Mouse (Mus musculus): ENCODE data around the gene Zc3h14. TPM values are rescaled to one million over a fixed set of nuclear protein-coding genes. Genes with fewer than 3 reads are reported as not detected.

The Zc3h14 gene
- 10 to 100 TPM; 85.4 to 86.6 TPM for total RNA-seq (2021)
- long read RNA-seq, experiment 1, transcript Zc3h14-202 (14 exons, 3,046 nt) = minor isoform, 5 of 109 reads
- long read RNA-seq, experiment 1, transcript Zc3h14-204 (17 exons, 3,514 nt) = major isoform, 41 of 109 reads
- long read RNA-seq, experiment 1, transcript Zc3h14-203 (15 exons, 3,146 nt) = minor isoform, 18 of 109 reads
- long read RNA-seq, experiment 1, partial matches to known transcripts = 16 of 109 reads
- long read RNA-seq, experiment 1, other reads (novel, unspliced or antisense) = 29 of 109 reads
- long read RNA-seq, experiment 2, transcript Zc3h14-202 (14 exons, 3,046 nt) = minor isoform, 6 of 213 reads
- long read RNA-seq, experiment 2, transcript Zc3h14-203 (15 exons, 3,146 nt) = minor isoform, 44 of 213 reads
- long read RNA-seq, experiment 2, transcript Zc3h14-204 (17 exons, 3,514 nt) = major isoform, 103 of 213 reads
- long read RNA-seq, experiment 2, partial matches to known transcripts = 27 of 213 reads
- long read RNA-seq, experiment 2, other reads (novel, unspliced or antisense) = 30 of 213 reads

DNA sequence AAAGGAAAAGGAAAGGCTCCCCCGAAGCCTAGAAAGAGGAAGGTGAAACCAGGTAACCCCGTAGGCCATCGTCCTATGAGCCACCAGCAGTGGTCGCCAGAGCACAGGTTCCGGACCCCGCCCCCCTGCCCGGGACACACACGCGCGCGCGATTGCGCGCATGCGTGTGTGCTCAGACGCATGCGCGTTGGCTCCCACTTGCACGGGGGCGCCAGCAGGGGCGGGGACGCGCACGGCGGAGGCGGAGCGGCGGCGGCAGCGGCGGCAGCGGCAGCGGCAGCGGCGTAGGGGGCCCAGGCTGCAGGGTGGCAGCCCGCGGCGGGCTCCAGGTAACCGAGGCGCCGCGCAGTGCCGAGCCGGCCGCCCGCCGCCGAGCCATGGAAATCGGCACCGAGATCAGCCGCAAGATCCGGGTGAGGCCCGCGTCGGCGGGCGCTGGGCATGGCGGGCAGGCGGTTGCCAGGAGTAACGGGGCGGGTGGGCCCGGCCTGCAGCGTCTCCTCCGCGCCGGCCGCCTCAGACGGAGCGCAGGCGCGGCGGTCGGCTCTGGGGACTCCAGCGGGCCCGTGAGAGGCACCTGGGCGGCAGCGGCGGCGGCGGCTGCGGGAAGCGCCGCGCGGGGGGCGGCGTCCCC lies at the start of gene Zc3h14:
Gene Zc3h14 (plus strand): TSS at position 219 of the 634 bp plus-strand sequence.
- DNase-seq (ENCODE audit: low spot score in 2 of 2) = peak; percentile 93 to 95

DNA sequence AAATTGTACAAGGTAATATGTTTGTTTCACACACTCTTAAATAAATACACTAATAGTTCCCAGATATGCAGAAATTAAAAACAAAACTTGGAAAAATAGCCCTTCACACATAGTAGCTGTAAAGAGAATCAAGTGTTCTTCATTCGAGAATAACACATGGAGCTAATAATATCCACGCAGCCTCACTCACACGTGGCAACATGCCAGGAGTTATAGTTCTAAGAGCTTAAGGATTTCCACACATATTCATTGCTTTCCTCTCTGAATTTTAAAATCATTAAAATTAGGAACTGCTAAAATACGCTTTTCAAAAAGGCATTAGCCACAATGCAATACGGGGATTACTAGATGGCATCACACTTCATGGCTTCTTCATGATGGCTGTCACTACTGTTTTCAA lies 49.6 kb upstream of the Zc3h14 start:
- DNase-seq (ENCODE audit: low spot score in 2 of 2) = no peak

DNA sequence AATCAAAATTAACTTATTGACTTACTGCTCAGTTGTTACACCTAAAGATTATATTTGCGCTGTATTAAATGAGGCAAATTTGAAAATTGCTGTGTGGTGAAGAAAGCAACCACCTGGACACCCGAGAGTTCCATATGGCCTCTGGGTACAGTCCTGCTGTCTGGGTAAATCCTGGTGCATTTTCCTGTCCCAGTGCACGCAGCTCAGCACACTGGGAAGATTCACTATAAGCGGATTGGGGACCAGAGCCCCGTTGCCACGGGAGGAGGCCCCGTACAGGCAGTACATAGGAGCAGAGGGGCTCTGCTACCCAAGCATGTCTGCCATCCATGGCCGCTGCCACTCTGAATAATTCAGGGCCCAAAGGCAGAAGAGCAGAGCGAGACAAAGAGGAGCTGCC lies 45.2 kb upstream of the Zc3h14 start:
- DNase-seq (ENCODE audit: low spot score in 2 of 2) = no peak

DNA sequence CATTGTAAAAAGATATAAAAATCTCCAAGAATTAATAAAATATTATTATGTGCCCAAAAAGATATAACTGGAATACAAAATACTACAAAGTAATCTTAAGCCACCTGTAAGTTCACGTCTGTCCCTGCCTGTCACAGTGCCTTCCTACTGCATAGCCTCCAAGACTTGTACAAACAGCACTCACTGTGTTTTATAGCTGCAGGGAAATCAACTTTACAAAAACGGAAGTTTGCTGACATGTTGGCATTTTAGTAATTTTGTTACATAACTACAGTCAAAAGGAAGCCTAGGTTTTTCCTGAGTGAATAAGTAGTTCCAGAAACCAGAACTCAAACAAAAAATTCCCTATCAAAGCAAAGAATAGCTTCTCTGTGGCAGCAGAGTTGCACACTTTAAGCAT lies 43.2 kb upstream of the Zc3h14 start:
- DNase-seq (ENCODE audit: low spot score in 2 of 2) = no peak

GRCm38 (mm10) chr12:98703961-98704360 lies 42.8 kb upstream of the Zc3h14 start:
- no peak for DNase-seq (ENCODE audit: low spot score in 2 of 2)

- no peak for DNase-seq (ENCODE audit: low spot score in 2 of 2)
These were observed 33.9 kb upstream of the Zc3h14 start for GRCm38 (mm10) chr12:98712819-98713218.

GRCm38 (mm10) chr12:98713621-98714103 lies 33.1 kb upstream of the Zc3h14 start:
- no peak for DNase-seq (ENCODE audit: low spot score in 2 of 2)

- DNase-seq (ENCODE audit: low spot score in 2 of 2) = peak; percentile 31 to 33
These were observed 32.0 kb upstream of the Zc3h14 start for GRCm38 (mm10) chr12:98714757-98715156.

DNA sequence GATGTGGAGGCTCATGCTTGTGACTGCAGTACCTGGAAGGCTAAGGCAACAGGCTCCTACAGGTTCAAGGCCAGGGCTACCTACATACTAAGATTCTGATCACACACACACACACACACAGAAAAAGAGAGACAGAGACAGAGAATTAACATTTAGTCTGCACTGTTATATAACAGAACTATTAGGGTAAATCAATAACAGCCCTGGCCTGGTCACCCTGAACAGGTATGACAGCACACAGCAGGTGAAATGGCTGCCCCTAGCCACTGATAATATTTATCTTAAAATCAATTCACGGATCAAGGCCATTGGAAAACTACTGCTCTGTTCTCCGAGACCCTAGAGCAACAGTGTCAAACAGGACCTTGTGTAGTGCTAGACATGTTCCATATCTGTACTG lies 30.6 kb upstream of the Zc3h14 start:
- DNase-seq (ENCODE audit: low spot score in 2 of 2) = no peak

GRCm38 (mm10) chr12:98720628-98721027 lies 26.1 kb upstream of the Zc3h14 start:
- DNase-seq (ENCODE audit: low spot score in 2 of 2) = no peak

DNA sequence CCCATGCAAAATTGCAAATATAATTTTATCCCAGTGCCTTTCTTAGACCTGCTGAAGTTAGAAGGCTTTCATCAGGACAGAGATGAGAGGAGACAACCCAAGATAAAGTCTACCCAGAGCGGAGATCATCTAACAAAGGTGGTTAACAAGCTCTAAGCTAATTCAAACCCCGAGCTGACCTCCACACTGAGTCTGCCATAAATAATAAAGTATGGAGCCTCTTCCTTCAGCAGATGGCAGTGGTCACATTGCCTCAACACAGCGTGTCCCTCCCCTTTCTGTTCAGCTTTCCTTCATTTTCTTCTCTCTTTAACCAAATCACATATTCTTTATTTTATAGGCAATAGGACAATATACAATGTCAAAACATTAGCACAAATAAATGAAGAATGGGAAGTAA lies 25.7 kb upstream of the Zc3h14 start:
- no peak for DNase-seq (ENCODE audit: low spot score in 2 of 2)

GRCm38 (mm10) chr12:98724224-98724623 lies 22.5 kb upstream of the Zc3h14 start:
- no peak for DNase-seq (ENCODE audit: low spot score in 2 of 2)

DNA sequence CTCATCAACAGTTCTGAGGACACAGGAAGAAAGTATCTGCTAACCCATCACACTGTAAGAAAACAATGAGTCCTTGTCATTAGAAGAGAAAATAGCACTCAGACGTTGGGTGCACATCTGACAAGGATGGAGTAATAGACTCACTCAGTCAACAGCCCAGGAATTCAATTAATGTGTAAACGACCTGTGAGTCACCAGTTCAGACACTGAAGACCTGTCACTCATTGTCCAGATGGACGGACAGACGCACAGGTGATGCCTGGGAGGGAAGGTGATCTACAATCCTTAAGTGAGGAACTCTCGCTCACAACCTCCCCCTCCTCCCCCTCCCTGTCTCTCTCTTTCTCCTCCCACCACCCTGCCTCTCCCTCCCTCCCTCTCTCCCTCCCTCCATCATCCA lies 21.8 kb upstream of the Zc3h14 start:
- DNase-seq (ENCODE audit: low spot score in 2 of 2) = no peak

- no peak for DNase-seq (ENCODE audit: low spot score in 2 of 2)
These were observed 20.7 kb upstream of the Zc3h14 start for GRCm38 (mm10) chr12:98726078-98726477.

GRCm38 (mm10) chr12:98727186-98727585 lies 19.6 kb upstream of the Zc3h14 start:
- no peak for DNase-seq (ENCODE audit: low spot score in 2 of 2)

- DNase-seq (ENCODE audit: low spot score in 2 of 2) = no peak
These were observed 16.1 kb upstream of the Zc3h14 start for GRCm38 (mm10) chr12:98730682-98731081.

- no peak for DNase-seq (ENCODE audit: low spot score in 2 of 2)
These were observed 13.6 kb upstream of the Zc3h14 start for GRCm38 (mm10) chr12:98733165-98733564.

- DNase-seq (ENCODE audit: low spot score in 2 of 2) = no peak
These were observed 13.0 kb upstream of the Zc3h14 start for GRCm38 (mm10) chr12:98733776-98734175.

DNA sequence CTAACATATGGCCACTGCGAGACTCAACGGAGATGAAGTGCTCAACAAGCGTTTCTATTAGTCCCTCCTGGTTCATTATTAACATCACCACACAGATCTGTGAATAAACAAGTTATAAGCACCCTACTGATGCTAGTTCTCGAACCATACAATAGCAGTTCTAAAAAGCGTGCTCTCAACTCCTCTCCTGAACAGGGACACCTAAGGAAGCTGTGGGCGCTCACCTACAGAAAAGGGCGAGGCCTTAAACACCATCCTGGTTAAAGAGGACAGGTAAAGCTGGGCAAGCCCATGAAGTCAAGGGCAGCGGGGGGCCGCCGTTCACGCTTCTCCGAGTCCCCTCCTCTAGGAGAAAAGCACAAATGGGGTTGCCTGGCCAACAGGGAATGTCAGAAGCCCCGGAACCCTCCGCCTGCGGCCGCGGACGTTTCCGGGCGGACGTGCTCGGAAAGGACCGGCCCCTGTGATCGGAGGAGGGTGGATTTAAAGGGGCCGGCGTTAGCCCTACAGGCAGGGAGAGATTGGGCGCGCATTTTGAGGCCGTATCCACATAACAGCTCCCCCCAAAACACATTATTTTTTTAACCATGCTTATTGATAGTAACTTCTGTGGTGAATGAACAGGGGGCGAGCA lies 12.4 kb upstream of the Zc3h14 start:
- peak; percentile 88 to 89 for DNase-seq (ENCODE audit: low spot score in 2 of 2)

GRCm38 (mm10) chr12:98734880-98735801 lies 11.6 kb upstream of the Zc3h14 start:
- DNase-seq (ENCODE audit: low spot score in 2 of 2) = no peak
